Mouse (Mus musculus): Measurements from ENCODE around the gene Cdc42bpb.

DNA sequence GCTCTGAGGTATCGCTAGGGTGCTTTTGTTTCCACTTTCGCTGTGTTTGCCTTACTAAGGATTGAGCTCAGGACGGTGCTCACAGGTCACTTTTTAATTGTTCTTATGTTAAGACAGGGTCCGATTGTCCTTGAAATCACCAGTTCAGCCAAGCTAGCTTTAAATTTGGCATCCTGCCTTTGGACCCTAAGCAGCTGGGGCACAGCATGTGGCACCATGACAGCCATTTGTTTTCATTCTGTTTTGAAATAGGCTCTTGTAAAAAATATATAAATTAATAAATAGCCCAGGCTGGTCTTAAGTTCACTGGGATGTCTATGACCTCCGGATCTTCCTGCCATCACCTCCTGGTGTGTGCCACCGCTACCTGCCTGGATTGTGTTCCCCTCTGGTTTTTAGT, 132.4 kb downstream of the Cdc42bpb start:
- no peak for TF ChIP-seq TAL1 (IDR thresholded peaks at IDR 0.05; ENCODE audit: low read length)
- TF ChIP-seq GATA1 (IDR thresholded peaks at IDR 0.05; ENCODE audit: low read length), result no peak
